Mouse (Mus musculus) regulatory T cell (primary cell): ENCODE data around the gene Nup214.

Source experiments
- in situ Hi-C: fragments of 300-600 bp; cut with MboI, MseI; formaldehyde crosslinking; loops from one replicate; pipeline ENCODE4 v1.15.1; 2025; ENCODE audit warnings: high pct_unique_total_duplicates

Gene Nup214

DNA sequence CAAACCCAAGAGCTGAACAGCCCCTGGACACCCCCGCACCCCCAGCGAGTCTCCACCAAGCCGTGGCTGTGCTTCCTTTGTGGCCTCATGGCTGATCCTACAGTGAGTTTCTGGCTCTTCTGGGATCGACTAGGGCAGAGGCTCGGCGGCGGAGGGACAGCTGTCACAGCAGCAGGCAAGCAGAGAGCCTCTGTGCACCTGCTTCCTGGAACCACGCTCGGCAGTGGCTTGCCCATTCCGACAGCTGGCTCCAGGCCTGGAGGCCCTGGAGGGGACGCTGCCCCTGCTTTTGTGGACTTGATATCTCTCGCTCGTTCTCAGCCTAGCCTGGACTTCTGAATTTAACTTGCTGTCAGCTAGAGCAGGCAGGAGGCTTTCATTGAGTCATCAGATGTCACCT lies 90.7 kb downstream of the Nup214 start:
- in situ Hi-C loops = loop anchor here (10.0 kb wide), 1 partner anchor 510 kb away; the partner anchor contains the start of genes 9430097D07Rik, Dpm2 and Pip5kl1

DNA sequence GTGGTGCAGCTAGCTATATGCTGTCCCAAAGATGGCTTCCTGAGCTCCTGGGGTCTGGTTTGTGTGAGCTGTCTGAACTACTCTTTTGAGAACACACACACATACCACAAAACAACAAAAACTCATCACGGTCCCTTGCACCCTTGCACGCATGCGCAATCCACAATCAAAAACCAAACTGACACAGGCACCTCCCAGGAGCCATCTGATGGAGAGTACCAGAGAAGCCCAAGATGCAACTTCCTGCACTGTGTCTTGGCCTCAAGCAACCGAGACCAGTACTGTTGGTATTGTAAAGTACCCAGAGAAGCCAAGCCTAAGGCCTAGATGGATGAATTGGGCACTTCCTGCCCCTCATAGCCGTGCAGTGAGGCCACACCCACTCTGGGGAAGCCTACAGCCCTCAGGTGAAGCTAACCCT lies 91.1 kb downstream of the Nup214 start:
- in situ Hi-C loops = loop anchor here (10.0 kb wide), 1 partner anchor 509 kb away; the partner anchor contains the start of genes 9430097D07Rik, Dpm2 and Pip5kl1

DNA sequence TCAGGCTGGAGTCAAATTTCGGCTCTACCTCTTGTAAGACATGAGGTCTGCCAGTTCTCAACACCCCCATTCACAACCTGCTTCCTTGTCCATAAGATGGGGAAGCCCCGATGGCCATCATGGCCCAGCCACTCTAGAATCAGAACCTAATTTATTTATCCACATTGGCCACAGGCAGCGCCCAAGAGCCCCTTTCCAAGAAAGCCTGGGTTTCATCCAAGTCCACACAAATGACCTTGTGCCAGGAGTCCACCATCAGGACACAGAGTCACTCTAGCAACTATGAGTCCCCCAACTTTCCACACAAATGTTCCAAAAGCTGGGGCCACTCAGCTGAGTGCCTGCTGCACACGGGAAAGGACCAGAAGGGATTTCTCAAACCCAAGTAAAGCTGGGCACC lies 91.8 kb downstream of the Nup214 start:
- in situ Hi-C loops = loop anchor here (10.0 kb wide), 1 partner anchor 509 kb away; the partner anchor contains the start of genes 9430097D07Rik, Dpm2 and Pip5kl1

- in situ Hi-C loops = loop anchor here (10.0 kb wide), 1 partner anchor 506 kb away; the partner anchor contains the start of genes 9430097D07Rik, Dpm2 and Pip5kl1
Observed at GRCm38 (mm10) chr2:32068811-32069607, 94.8 kb downstream of the Nup214 start.

DNA sequence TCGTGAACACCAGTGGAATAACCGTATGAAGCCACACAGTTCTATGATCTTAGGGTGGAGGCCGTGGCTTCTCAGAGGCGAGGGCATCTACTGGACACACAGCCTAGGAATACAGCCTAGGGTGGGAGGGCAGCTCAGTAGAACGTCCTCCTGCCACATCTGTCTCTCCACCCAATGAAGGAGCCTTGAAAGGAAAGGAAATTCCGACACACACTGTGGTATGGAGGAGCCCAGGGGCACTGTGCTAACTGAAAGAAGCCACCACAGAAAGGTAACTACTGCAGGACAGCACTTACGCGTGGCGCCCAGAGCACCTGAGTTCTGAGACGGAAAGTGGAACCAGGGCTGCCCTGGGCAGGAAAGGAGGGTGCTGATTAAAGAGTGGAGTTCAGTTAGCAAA lies 96.5 kb downstream of the Nup214 start:
- in situ Hi-C loops = no loop called here

DNA sequence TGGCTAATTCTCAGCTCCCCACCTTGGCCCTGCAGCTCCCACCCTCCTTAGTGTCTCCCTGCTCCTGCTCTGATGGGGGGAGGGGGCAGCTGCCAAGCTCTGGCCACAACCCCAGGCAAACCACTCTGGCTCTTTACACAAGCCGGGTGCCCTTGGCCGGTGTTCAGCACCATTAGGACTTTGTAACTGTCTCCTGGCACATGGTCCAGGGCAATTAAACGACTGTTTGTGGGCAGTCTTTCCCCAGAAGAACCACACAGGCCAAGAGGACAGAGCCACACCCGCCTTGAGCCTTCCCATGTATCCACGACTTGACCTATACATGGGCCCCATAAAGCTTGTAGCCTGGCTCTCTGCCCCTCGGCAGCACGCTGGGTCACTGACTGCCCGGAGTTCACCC lies 100.2 kb downstream of the Nup214 start:
- in situ Hi-C loops = no loop called here

DNA sequence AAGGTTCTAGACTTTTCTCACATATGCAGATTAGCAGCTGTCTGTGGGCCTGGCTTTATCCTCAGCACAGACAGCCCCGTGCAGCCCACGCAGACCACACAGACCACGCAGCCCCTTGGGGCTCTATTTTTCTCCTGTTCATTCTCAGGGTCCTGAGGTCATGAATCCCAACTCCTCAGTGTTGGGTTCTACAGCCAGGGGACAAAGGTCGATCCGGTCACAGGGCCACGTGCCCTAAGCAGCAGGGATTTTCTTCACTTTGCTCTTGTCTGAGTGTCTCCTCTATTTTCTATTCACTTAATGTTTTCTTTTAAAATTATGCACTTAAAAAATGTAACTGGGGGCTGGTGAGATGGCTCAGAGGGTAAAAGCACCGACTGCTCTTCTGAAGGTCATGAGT lies 101.1 kb downstream of the Nup214 start:
- in situ Hi-C loops = no loop called here

DNA sequence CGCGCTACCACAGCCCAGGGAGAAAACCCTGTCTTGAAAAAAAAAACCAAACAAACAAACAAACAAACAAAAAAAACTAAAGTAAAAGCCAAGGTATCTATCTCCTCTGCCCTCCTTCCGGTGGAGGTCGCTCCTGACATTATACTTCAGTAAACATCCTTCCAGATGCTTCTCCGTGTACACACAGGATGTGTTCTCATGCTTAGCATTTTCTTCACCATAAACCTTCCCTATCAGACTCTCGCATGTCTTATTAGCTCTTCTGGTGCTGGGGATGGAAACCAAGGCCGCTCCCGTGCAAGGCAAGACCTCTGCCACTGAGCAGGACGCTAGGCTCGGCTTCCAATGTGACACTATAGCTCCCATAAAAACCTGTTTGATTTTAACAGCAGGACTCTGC lies 103.5 kb downstream of the Nup214 start:
- in situ Hi-C loops = no loop called here

DNA sequence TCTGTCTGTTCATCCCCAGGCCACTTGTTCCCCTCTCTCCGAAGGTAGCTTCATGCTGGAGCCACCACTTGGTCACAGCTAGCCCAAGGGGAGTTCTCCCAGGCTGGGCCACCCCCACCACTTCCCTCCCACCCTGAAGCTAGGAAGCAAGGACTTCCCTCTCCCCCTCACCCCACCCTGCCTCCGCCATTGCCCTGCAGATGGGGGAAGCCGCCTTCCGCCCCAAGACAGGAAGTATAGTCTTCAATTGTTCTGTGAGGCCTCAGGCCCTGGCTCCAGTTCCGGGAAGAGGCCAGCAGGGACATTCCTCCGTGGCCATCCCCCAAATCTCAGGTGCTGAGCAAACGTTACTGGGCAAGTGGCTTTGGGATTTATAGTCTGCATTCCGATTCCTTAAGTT lies 104.3 kb downstream of the Nup214 start:
- in situ Hi-C loops = no loop called here

DNA sequence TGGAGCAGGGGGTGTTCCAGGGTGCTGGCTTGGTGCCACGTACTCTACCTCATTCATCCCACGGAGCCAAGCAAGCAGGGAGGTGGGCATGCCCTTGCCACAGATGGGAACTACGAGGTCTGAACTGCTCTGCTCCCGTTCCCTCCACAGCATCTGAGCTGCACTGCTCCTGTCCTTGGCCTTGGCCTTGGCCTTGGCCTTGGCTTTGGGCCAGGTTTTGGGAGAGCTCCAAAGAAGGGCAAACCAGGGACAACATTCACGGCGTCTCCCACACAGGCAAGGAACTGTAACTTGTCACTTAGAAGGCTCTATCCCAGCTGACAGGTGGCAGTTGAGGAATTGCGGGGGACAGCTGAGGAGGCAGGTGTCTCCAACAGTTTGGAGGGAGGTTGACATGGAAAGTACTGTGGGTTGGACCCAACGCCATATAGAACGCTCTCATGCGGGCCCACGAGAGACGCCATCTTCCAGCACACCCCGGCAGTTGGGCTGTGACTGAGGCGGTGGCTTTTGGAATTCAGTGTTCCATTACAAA lies 105.0 kb downstream of the Nup214 start:
- in situ Hi-C loops = no loop called here

DNA sequence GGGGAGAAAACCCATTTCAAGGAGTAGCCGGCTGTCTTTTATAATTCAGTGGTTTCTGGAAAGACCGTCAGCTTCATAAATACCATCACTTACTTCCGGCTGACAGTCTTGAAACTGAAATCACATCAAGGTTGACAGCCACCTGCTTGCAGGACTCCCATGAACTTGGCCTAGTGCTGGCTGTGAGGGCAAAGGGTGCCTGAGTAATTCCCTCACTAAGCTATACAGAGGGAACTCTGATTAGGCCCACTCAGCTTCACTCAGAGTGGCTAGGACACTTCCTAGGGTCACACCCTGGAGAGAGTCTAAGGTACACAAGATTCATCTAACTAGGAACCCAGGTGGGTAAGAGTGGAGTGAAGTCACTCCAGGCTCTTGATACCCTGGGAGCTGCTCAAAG lies 106.4 kb downstream of the Nup214 start:
- in situ Hi-C loops = no loop called here

DNA sequence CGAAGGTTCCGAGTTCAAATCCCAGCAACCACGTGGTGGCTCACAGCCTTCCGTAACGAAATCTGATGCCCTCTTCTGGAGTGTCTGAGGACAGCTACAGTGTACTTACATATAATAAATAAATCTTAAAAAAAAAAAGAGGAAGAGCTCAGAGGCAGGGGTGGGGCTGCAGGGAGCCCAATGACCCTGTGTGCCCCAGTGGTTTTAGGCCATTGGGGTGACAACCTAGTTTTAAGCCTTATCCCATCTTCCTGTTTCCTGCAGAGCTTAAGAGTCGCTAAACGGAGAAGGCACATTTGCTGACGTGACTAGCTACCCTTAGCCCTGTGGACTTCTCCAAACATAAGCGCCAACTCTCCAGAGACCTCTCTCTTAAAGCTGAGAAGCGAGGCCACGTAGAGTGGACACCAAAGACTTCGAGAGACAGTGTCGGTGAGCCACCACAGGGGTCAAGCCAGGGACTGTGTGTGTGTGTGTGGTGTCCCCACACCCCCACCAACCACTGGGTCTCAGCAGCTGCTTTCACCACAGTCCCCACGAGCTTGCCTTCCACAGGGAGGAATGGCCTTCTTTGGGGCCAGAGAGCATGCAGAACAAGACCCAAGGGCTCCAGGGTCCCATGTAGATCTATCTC lies 107.2 kb downstream of the Nup214 start:
- in situ Hi-C loops = no loop called here

GRCm38 (mm10) chr2:32082229-32082628 lies 108.0 kb downstream of the Nup214 start:
- in situ Hi-C loops = no loop called here

DNA sequence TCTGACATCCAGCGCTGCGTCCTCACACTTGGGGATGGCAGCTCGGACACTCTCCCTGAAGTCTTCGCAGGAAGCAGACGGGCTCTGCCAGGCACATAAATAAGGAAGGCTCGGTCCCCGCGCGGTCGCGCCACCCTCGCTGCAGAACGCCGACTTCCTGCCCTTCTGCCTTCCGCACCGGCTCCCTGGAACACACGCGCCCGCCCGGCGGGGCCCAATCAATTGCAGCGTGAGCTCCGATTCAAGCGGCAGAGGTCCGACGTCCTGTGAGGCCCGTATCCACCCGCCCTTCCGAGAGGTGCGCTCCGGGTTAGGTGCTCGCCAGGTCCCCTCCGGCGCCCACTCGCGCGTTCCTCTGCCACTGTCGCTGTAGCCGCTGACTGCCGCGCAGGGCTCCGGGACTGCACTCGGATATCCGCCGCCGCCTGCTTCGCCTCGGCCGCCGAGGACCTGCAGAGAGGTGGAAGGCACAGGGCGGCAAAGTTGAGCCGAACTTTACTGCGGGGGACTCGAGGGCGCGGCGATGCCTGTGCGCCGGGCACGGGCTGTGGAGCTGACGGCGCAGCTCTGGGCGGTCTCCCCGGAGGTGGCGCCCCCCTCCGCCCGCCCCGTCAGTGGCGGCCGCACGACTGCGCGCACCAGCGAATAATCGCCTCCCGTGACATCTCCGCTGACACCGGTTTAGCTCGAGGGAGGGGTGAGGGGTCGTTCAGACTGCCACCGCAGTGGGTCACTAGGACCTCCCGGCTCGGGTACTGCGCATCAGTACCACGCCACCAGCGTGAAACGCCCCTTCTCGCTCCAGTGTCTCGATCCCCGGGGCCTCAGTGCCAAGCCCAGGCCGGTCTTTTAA lies 109.1 kb downstream of the Nup214 start:
- in situ Hi-C loops = no loop called here

DNA sequence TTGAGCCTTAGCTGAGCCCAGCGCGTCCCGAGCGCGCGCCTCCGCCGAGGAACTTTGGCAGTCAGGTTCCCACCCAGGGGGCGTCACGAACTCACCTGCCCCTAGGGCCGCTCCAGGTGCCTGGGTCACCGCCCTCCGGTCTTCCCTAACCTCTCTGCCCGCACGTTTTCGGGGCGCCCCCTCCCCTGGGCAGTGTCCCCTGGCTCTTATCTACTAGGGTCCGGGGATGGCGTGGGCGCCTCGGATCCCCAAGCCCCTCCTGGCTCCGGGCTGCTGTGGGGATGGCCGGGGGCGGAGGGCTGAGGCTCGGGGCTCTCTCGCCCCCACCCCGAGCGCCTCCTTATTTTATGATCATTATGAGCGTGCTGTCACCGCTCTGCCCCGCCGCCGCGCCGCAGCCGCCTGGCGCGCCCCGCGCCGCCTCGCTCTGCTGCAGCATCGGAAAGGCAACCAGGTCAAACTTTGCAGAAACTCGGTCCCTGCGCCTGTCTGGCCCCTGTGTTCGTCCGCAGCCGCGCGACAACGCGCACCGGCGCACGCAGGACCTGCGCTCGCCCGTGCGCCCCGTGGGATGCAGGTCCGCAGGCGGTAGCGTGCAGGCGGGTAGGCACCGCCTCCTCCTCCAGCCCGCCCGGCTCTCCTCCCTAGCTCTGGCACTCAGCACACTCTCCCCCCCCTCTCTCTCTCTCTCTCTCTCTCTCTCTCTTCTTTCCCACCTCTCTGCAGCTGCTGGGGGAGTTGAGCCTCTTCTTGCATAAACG lies 110.1 kb downstream of the Nup214 start, which contains the start of gene Fam78a:
Fam78a (minus strand) TSS at position 747 of the 761 bp plus-strand sequence.
- in situ Hi-C loops = no loop called here

GRCm38 (mm10) chr2:32084872-32085199 lies 110.6 kb downstream of the Nup214 start:
- in situ Hi-C loops = loop anchor here (5.0 kb wide), 1 partner anchor 47 kb away; no protein-coding TSS in a partner anchor

- in situ Hi-C loops = loop anchor here (5.0 kb wide), 1 partner anchor 47 kb away; no protein-coding TSS in a partner anchor
Observed at GRCm38 (mm10) chr2:32085231-32085630, 111.0 kb downstream of the Nup214 start.

- in situ Hi-C loops = loop anchor here (5.0 kb wide), 1 partner anchor 45 kb away; no protein-coding TSS in a partner anchor
Observed at GRCm38 (mm10) chr2:32087606-32088005, 113.4 kb downstream of the Nup214 start.

DNA sequence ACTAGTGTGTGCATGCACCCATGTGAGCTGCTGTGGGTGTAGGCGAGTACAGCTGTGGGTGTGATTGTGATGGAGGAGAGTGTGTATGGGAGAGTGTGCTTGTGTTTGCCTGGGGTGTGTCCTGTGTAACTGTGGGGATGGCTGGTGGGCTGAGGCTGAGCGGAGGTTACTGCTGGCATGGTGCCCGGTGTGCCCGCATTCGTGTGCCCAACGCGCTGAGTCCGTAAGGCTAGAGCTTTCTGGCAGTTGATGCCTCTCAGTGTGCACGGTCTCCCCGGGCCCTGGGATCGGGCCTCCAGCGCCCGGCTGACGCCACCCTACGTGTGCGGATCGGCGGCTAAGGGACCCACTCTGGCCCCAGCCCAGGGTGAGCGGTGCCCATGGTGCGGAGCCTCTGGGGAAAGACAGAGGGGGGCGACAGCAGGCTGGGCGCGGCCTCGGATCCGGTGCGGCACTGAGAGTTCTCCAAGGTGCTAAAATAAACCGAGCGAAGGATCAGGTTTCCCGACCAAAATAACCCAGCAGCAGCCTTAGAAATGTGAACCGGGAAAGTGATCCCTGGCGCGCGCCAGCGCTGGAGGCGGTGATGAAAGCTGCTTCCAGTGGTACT lies 114.2 kb downstream of the Nup214 start:
- in situ Hi-C loops = loop anchor here (5.0 kb wide), 1 partner anchor 44 kb away; no protein-coding TSS in a partner anchor

- in situ Hi-C loops = loop anchor here (5.0 kb wide), 1 partner anchor 43 kb away; no protein-coding TSS in a partner anchor
Observed at GRCm38 (mm10) chr2:32089606-32090005, 115.4 kb downstream of the Nup214 start.
